Mouse (Mus musculus): Measurements from ENCODE around the gene Gabrb2. TPM values are rescaled to one million over a fixed set of nuclear protein-coding genes. Genes with fewer than 3 reads are reported as not detected.

Gabrb2 gene
- polyA plus RNA-seq, 1 experiment: not detected

DNA sequence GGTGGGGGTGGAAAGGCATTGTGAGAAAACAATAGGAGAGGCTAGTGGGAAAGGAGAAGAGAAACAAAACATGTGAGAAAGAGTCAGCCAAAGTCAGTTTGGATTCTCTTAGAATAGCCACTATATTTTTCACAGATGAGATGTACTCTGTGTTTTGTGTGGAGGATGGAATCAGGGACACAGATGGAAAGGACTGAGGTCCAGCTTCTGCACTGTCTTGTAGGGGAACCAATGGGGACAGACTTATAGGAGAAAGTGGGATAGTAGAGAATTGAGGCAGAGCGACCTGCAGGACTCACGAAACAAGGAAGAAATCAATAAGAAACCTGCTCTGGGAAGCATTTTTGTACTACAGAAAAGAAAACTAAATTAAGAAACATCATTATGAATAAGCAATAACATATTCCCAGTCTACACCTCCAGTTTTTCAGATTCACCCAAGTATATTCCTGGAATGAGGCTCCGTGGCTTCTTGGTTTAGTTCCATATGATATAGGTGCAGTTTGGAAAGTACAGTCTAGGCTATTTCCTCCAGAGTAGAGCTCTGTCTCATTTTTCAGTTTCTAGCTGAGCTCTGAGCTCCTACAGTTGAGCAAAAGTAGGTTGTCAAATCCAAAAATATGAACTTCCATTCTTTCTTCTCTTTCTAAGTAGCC is 108.8 kb downstream of the Gabrb2 start:
- H3K9me3 ChIP-seq: no peaks in the 10 kb centered on the region
- H3K27me3 ChIP-seq (replicated peaks): no peaks in the 10 kb centered on the region

DNA sequence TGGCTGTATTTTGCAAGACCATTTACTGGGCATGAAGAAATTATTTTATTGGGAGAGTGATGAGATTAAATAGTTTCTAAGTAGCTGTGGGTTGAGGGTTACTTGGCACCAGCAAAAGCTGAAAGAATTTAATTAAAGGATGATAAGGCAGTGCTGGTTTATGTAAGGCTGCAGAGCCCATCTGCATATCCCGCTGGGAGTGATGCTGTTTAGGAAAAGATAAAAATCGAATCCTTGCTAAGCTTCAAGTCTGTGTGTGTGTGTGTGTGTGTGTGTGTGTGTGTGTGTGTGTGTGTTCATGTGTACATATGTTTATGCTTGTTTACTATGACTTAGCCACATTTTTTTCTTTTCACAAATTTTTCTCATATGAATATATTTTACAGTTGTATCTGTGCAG is 113.0 kb downstream of the Gabrb2 start:
- Histone ChIP-seq H3K4me3 (replicated peaks) (no peak overlapping the region), H3K9me3 (no peaks in the 10 kb centered on the region), H3K27me3 (replicated peaks) (no peaks in the 10 kb centered on the region), H3K4me1 (no peaks in the 10 kb centered on the region), H3K36me3 (replicated peaks; ENCODE audit: low read length) (no peaks in the 10 kb centered on the region)
- no peak for TF ChIP-seq FLI1 (IDR thresholded peaks at IDR 0.05; ENCODE audit: low read length)
- no peak for TF ChIP-seq GATA1 (IDR thresholded peaks at IDR 0.05; ENCODE audit: borderline replicate concordance, low read length)

More for the DNA sequence above, 108.8 kb downstream of the Gabrb2 start:
- H3K4me3 ChIP-seq (replicated peaks): no peak overlapping the region
- no peaks in the 10 kb centered on the region for H3K36me3 ChIP-seq (replicated peaks; ENCODE audit: low read length)
- H3K4me1 ChIP-seq: no peaks in the 10 kb centered on the region
- TF ChIP-seq FLI1 (IDR thresholded peaks at IDR 0.05; ENCODE audit: low read length): no peak

- Histone ChIP-seq H3K36me3 (replicated peaks; ENCODE audit: low read length) (no peaks in the 10 kb centered on the region), H3K4me3 (replicated peaks) (no peak overlapping the region), H3K9me3 (no peaks in the 10 kb centered on the region), H3K27me3 (replicated peaks) (no peaks in the 10 kb centered on the region), H3K4me1 (no peaks in the 10 kb centered on the region)
- TF ChIP-seq FLI1 (IDR thresholded peaks at IDR 0.05; ENCODE audit: low read length) (no peak), GATA1 (IDR thresholded peaks at IDR 0.05; ENCODE audit: borderline replicate concordance, low read length) (no peak)
These were observed 115.7 kb downstream of the Gabrb2 start for GRCm38 (mm10) chr11:42535286-42535685.

DNA sequence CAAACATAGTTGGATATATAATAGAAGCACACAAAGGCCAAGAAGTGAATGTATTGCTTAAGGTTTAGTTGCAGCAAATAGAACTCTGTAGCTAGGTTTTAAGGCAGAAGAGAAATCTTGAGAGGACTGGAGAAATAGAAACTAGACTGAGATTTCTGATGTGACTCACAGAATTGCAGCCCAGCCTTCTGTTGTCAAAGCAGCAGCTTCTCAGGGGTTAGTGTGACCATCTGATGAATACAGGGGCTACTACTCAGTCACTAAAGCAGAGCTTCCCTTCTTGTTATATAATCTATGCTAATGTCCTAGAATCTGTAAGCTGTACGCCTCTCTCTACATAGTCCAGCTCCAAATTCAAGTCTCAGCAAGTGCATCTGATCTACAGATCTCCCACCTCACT is 116.3 kb downstream of the Gabrb2 start:
- TF ChIP-seq GATA1 (IDR thresholded peaks at IDR 0.05; ENCODE audit: borderline replicate concordance, low read length) (no peak), FLI1 (IDR thresholded peaks at IDR 0.05; ENCODE audit: low read length) (no peak)
- H3K4me3 ChIP-seq (replicated peaks): no peak overlapping the region
- no peaks in the 10 kb centered on the region for H3K4me1 ChIP-seq
- no peaks in the 10 kb centered on the region for H3K36me3 ChIP-seq (replicated peaks; ENCODE audit: low read length)
- no peaks in the 10 kb centered on the region for H3K9me3 ChIP-seq
- no peaks in the 10 kb centered on the region for H3K27me3 ChIP-seq (replicated peaks)

GRCm38 (mm10) chr11:42542861-42543260 is 123.3 kb downstream of the Gabrb2 start:
- H3K4me1 ChIP-seq: no peaks in the 10 kb centered on the region
- H3K36me3 ChIP-seq (replicated peaks; ENCODE audit: low read length): no peaks in the 10 kb centered on the region
- H3K4me3 ChIP-seq (replicated peaks): no peak overlapping the region
- no peaks in the 10 kb centered on the region for H3K9me3 ChIP-seq
- TF ChIP-seq FLI1 (IDR thresholded peaks at IDR 0.05; ENCODE audit: low read length) (no peak), GATA1 (IDR thresholded peaks at IDR 0.05; ENCODE audit: borderline replicate concordance, low read length) (no peak)
- no peaks in the 10 kb centered on the region for H3K27me3 ChIP-seq (replicated peaks)

DNA sequence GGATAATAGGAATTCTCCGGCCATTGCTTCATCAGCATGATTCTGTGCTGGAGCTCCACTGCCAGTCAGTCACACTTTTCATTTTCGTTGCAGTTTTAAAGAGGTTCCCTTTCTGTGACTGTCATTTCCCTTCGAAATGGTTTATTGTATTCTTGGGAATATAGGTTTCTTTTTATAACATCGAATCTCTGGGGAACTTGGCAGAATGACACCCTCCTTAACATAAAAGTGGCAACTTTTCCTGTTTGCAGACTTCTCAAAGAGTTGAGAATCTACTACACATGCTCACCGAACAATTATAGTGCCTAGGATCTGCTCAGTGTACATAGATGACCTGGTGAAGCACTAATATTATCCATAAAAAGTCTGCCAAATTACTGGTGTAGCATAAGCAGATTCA is 146.5 kb downstream of the Gabrb2 start:
- TF ChIP-seq FLI1 (IDR thresholded peaks at IDR 0.05; ENCODE audit: low read length) (no peak), GATA1 (IDR thresholded peaks at IDR 0.05; ENCODE audit: borderline replicate concordance, low read length) (no peak)
- Histone ChIP-seq H3K9me3 (0 out of 2 replicates have a peak, but pooled peaks cover 3% of the 10 kb centered on the region), H3K27me3 (replicated peaks) (no peaks in the 10 kb centered on the region)

DNA sequence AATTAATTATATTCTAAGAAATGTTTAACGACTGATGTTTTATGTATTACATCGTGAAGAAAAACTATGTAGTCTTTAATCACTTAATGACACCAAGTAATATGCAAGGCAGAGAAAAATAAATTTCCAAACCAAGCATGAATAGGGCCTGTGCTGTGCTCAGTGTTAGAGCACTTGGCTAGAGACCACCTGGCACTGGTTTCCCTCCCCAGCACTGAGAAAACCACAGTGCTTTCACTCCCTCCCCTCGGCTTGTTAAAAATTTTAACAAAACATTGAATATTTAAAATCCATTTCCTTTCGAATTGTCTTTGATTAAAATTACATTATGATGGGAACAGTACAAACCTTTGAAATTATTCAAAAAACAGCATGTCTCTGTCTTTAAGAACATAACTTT is 151.9 kb downstream of the Gabrb2 start:
- Histone ChIP-seq H3K9me3 (0 out of 2 replicates have a peak, but pooled peaks cover 3% of the 10 kb centered on the region), H3K4me3 (replicated peaks) (no peak overlapping the region), H3K4me1 (no peaks in the 10 kb centered on the region), H3K36me3 (replicated peaks; ENCODE audit: low read length) (no peaks in the 10 kb centered on the region), H3K27me3 (replicated peaks) (no peaks in the 10 kb centered on the region)
- no peak for TF ChIP-seq FLI1 (IDR thresholded peaks at IDR 0.05; ENCODE audit: low read length)
- no peak for TF ChIP-seq GATA1 (IDR thresholded peaks at IDR 0.05; ENCODE audit: borderline replicate concordance, low read length)

More for the DNA sequence above, 146.5 kb downstream of the Gabrb2 start:
- Histone ChIP-seq H3K4me1 (no peaks in the 10 kb centered on the region), H3K4me3 (replicated peaks) (no peak overlapping the region), H3K36me3 (replicated peaks; ENCODE audit: low read length) (no peaks in the 10 kb centered on the region)

GRCm38 (mm10) chr11:42575146-42575873 is 155.8 kb downstream of the Gabrb2 start:
- Histone ChIP-seq H3K4me1 (no peaks in the 10 kb centered on the region), H3K36me3 (replicated peaks; ENCODE audit: low read length) (no peaks in the 10 kb centered on the region), H3K27me3 (replicated peaks) (no peaks in the 10 kb centered on the region), H3K9me3 (no peaks in the 10 kb centered on the region), H3K4me3 (replicated peaks) (no peak overlapping the region)
- no peak for TF ChIP-seq GATA1 (IDR thresholded peaks at IDR 0.05; ENCODE audit: borderline replicate concordance, low read length)
- TF ChIP-seq FLI1 (IDR thresholded peaks at IDR 0.05; ENCODE audit: low read length): no peak

- Histone ChIP-seq H3K27me3 (replicated peaks) (no peaks in the 10 kb centered on the region), H3K9me3 (0 out of 2 replicates have a peak, but pooled peaks cover 2% of the 10 kb centered on the region), H3K4me3 (replicated peaks) (no peak overlapping the region), H3K36me3 (replicated peaks; ENCODE audit: low read length) (no peaks in the 10 kb centered on the region), H3K4me1 (no peaks in the 10 kb centered on the region)
- TF ChIP-seq FLI1 (IDR thresholded peaks at IDR 0.05; ENCODE audit: low read length) (no peak), GATA1 (IDR thresholded peaks at IDR 0.05; ENCODE audit: borderline replicate concordance, low read length) (no peak)
These were observed 160.2 kb downstream of the Gabrb2 start for GRCm38 (mm10) chr11:42579804-42580203.

GRCm38 (mm10) chr11:42581123-42581522 is 161.6 kb downstream of the Gabrb2 start:
- TF ChIP-seq GATA1 (IDR thresholded peaks at IDR 0.05; ENCODE audit: borderline replicate concordance, low read length): no peak
- TF ChIP-seq FLI1 (IDR thresholded peaks at IDR 0.05; ENCODE audit: low read length): no peak
- Histone ChIP-seq H3K9me3 (peaks cover 5% of the 10 kb centered on the region; the same call in 1 of the 2 replicates), H3K4me1 (no peaks in the 10 kb centered on the region), H3K36me3 (replicated peaks; ENCODE audit: low read length) (no peaks in the 10 kb centered on the region), H3K4me3 (replicated peaks) (no peak overlapping the region), H3K27me3 (replicated peaks) (no peaks in the 10 kb centered on the region)

All from megakaryocyte, embryonic 14.5 days (primary cell).